Mouse (Mus musculus) megakaryocyte, embryonic 14.5 days (primary cell): ENCODE measurements around the gene Stk11ip.

Experiments used
- FLI1 ChIP-seq: IDR thresholded peaks from 2 replicates; pipeline ENCODE4 v1.6.1; 2012; ENCODE audit warnings: low read length, inconsistent platforms, mixed read lengths
- GATA1 ChIP-seq: IDR thresholded peaks from 3 replicates; pipeline ENCODE4 v1.6.1; 2012; ENCODE audit warnings: mixed read lengths, low read length, inconsistent platforms, borderline replicate concordance

GRCm38 (mm10) chr1:75564916-75565315, 43.6 kb downstream of the Stk11ip start:
- TF ChIP-seq GATA1 (no peak), FLI1 (no peak)
